Mouse (Mus musculus) midbrain, embryonic 10.5 days (tissue): ENCODE results near the gene Retsat. TPM values are rescaled to one million over a fixed set of nuclear protein-coding genes. Genes with fewer than 3 reads are reported as not detected.

Experiments used
- DNase-seq: peaks from one replicate; pipeline ENCODE4 v3.0.0-alpha.2; 2017; ENCODE audit warnings: low spot score
- H3K27ac ChIP-seq: fragments of 300-500 bp; sonication (generic); replicated peaks from 2 replicates; pipeline ENCODE4 v1.5.1; 2016; ENCODE audit warnings: mild to moderate bottlenecking
- H3K27me3 ChIP-seq: fragments of 300-500 bp; sonication (generic); 2 replicates; pipeline ENCODE4 v1.6.1; 2016; ENCODE audit warnings: low read depth, mild to moderate bottlenecking; ENCODE audit not compliant: poor library complexity, severe bottlenecking
- H3K36me3 ChIP-seq: fragments of 300-500 bp; sonication (generic); 2 replicates; pipeline ENCODE4 v1.6.1; 2016; ENCODE audit warnings: mild to moderate bottlenecking, moderate library complexity
- H3K4me1 ChIP-seq: fragments of 300-500 bp; sonication (generic); 2 replicates; pipeline ENCODE4 v1.6.1; 2016
- H3K4me3 ChIP-seq: fragments of 300-500 bp; sonication (generic); 2 replicates; pipeline ENCODE4 v1.5.1; 2016; ENCODE audit warnings: mild to moderate bottlenecking, moderate library complexity
- H3K9me3 ChIP-seq: fragments of 300-500 bp; sonication (generic); replicated peaks from 2 replicates; pipeline ENCODE4 v1.6.1; 2016; ENCODE audit warnings: mild to moderate bottlenecking
- WGBS: fragments of 180-500 bp; shearing (Covaris S2); methylation state at CpG from one replicate; pipeline ENCODE4 v1.1.7; 2016; 5-methylcytosine and 5-hydroxymethylcytosine counted together
- polyA plus RNA-seq: library from polyadenylated mRNA; unstranded; fragments of >200 nt; fragmentation: Nextera tagmentation; extraction: Ambion mirVana; gene quantifications from 2 replicates; pipeline ENCODE4 v1.2.1, GENCODE M21; 2016

Gene Retsat
- polyA plus RNA-seq, 1 experiment from 2014 or later = 8.4 TPM

GRCm38 (mm10) chr6:72597083-72597874 is 996 bp upstream of the Retsat start:
- no peaks in the 10 kb centered on the region for H3K9me3 ChIP-seq
- H3K4me3 ChIP-seq = peak overlapping the region; percentile 71
- peak overlapping the region; percentile 82 for H3K27ac ChIP-seq
- peaks cover 21% of the 10 kb centered on the region for H3K4me1 ChIP-seq
- DNase-seq = no peak
- WGBS = 57% methylated on average over 13 of the region's 13 CpGs
- no peaks in the 10 kb centered on the region for H3K36me3 ChIP-seq
- H3K27me3 ChIP-seq = no peaks in the 10 kb centered on the region

- DNase-seq = no peak
- peaks cover 21% of the 10 kb centered on the region for H3K4me1 ChIP-seq
- peak overlapping the region; percentile 71 for H3K4me3 ChIP-seq
- no peaks in the 10 kb centered on the region for H3K27me3 ChIP-seq
- WGBS = 61% methylated on average over 12 of the region's 12 CpGs
- peaks cover 7% of the 10 kb centered on the region for H3K36me3 ChIP-seq
- H3K9me3 ChIP-seq = no peaks in the 10 kb centered on the region
- H3K27ac ChIP-seq = peak overlapping the region; percentile 82
These were observed 699 bp downstream of the Retsat start for GRCm38 (mm10) chr6:72598791-72599557.

GRCm38 (mm10) chr6:72600216-72600615 is 1.9 kb downstream of the Retsat start:
- Histone ChIP-seq H3K4me3 (no peak overlapping the region), H3K27ac (no peak overlapping the region), H3K36me3 (peaks cover 19% of the 10 kb centered on the region), H3K4me1 (peaks cover 21% of the 10 kb centered on the region), H3K9me3 (no peaks in the 10 kb centered on the region), H3K27me3 (no peaks in the 10 kb centered on the region)
- 75% methylated on average over 6 of the region's 6 CpGs for WGBS
- DNase-seq = no peak

GRCm38 (mm10) chr6:72600771-72601170 is 2.5 kb downstream of the Retsat start:
- no peak overlapping the region for H3K4me3 ChIP-seq
- WGBS = 86% methylated on average over 12 of the region's 12 CpGs
- H3K27ac ChIP-seq = no peak overlapping the region
- no peaks in the 10 kb centered on the region for H3K27me3 ChIP-seq
- no peak for DNase-seq
- H3K4me1 ChIP-seq = peaks cover 21% of the 10 kb centered on the region
- H3K36me3 ChIP-seq = peaks cover 25% of the 10 kb centered on the region
- no peaks in the 10 kb centered on the region for H3K9me3 ChIP-seq

GRCm38 (mm10) chr6:72601732-72602131 is 3.5 kb downstream of the Retsat start:
- Histone ChIP-seq H3K27ac (no peak overlapping the region), H3K9me3 (no peaks in the 10 kb centered on the region), H3K4me3 (no peak overlapping the region), H3K27me3 (no peaks in the 10 kb centered on the region), H3K36me3 (peaks cover 34% of the 10 kb centered on the region), H3K4me1 (peaks cover 21% of the 10 kb centered on the region)
- WGBS = 58% methylated on average over 1 of the region's 1 CpGs
- peak; percentile 71 for DNase-seq

GRCm38 (mm10) chr6:72604066-72604465 is 5.8 kb downstream of the Retsat start:
- peaks cover 2% of the 10 kb centered on the region for H3K4me1 ChIP-seq
- H3K36me3 ChIP-seq = peaks cover 51% of the 10 kb centered on the region
- 90% methylated on average over 2 of the region's 2 CpGs for WGBS
- no peak overlapping the region for H3K4me3 ChIP-seq
- no peaks in the 10 kb centered on the region for H3K27me3 ChIP-seq
- H3K9me3 ChIP-seq = no peaks in the 10 kb centered on the region
- no peak overlapping the region for H3K27ac ChIP-seq
- DNase-seq = no peak

GRCm38 (mm10) chr6:72607060-72607459 is 8.8 kb downstream of the Retsat start:
- no peaks in the 10 kb centered on the region for H3K9me3 ChIP-seq
- 86% methylated on average over 4 of the region's 4 CpGs for WGBS
- H3K27me3 ChIP-seq = no peaks in the 10 kb centered on the region
- peaks cover 80% of the 10 kb centered on the region for H3K36me3 ChIP-seq
- DNase-seq = no peak
- H3K4me1 ChIP-seq = no peaks in the 10 kb centered on the region
- H3K27ac ChIP-seq = no peak overlapping the region
- no peak overlapping the region for H3K4me3 ChIP-seq

GRCm38 (mm10) chr6:72607676-72608075 is 9.4 kb downstream of the Retsat start:
- Histone ChIP-seq H3K4me1 (no peaks in the 10 kb centered on the region), H3K4me3 (no peak overlapping the region), H3K36me3 (peaks cover 83% of the 10 kb centered on the region), H3K27me3 (no peaks in the 10 kb centered on the region), H3K9me3 (no peaks in the 10 kb centered on the region), H3K27ac (no peak overlapping the region)
- no peak for DNase-seq
- WGBS = 90% methylated on average over 5 of the region's 5 CpGs

GRCm38 (mm10) chr6:72608662-72609184 is 10.4 kb downstream of the Retsat start:
- Histone ChIP-seq H3K9me3 (no peaks in the 10 kb centered on the region), H3K4me3 (no peak overlapping the region), H3K36me3 (peaks cover 89% of the 10 kb centered on the region), H3K27ac (no peak overlapping the region), H3K27me3 (no peaks in the 10 kb centered on the region), H3K4me1 (0 out of 2 replicates have a peak, but pooled peaks cover under 1% of the 10 kb centered on the region)
- no peak for DNase-seq
- 91% methylated on average over 4 of the region's 4 CpGs for WGBS

GRCm38 (mm10) chr6:72610261-72610660 is 12.0 kb downstream of the Retsat start:
- DNase-seq = no peak
- no peaks in the 10 kb centered on the region for H3K9me3 ChIP-seq
- H3K36me3 ChIP-seq = peaks cover 80% of the 10 kb centered on the region
- H3K27me3 ChIP-seq = no peaks in the 10 kb centered on the region
- no peak overlapping the region for H3K4me3 ChIP-seq
- H3K27ac ChIP-seq = no peak overlapping the region
- WGBS = 92% methylated on average over 4 of the region's 4 CpGs
- H3K4me1 ChIP-seq = peaks cover 15% of the 10 kb centered on the region

GRCm38 (mm10) chr6:72615151-72615550 is 16.9 kb downstream of the Retsat start:
- Histone ChIP-seq H3K9me3 (no peaks in the 10 kb centered on the region), H3K4me1 (peaks cover 32% of the 10 kb centered on the region), H3K36me3 (peaks cover 38% of the 10 kb centered on the region), H3K4me3 (peak overlapping the region; percentile 78), H3K27me3 (no peaks in the 10 kb centered on the region), H3K27ac (no peak overlapping the region)
- 69% methylated on average over 2 of the region's 2 CpGs for WGBS
- DNase-seq = no peak

GRCm38 (mm10) chr6:72615561-72616375 is 17.5 kb downstream of the Retsat start:
- no peaks in the 10 kb centered on the region for H3K27me3 ChIP-seq
- no peak for DNase-seq
- H3K9me3 ChIP-seq = no peaks in the 10 kb centered on the region
- peak overlapping the region; percentile 92 for H3K27ac ChIP-seq
- peaks cover 32% of the 10 kb centered on the region for H3K4me1 ChIP-seq
- peak overlapping the region; percentile 78 for H3K4me3 ChIP-seq
- WGBS = 33% methylated on average over 25 of the region's 25 CpGs
- H3K36me3 ChIP-seq = peaks cover 32% of the 10 kb centered on the region
